8 mouse cellular contexts compared by ENCODE assay signal in genomic region chr6:77475354-77475753, GRCm38 (mm10).
DNase-seq lines count a peak whose midpoint lies in the region; ATAC-seq lines count a peak whose summit lies in the region.

No protein-coding gene starts in this region.

- peak; percentile 88 for ATAC-seq in forebrain, embryonic 15.5 days (replicated peaks)
- ATAC-seq in forebrain, embryonic 12.5 days (ENCODE audit: low FRiP score) = no peak

- H3K9me3 ChIP-seq in forebrain, embryonic 15.5 days = no peaks in the 10 kb centered on the region
- H3K9me3 ChIP-seq in forebrain, embryonic 12.5 days = no peaks in the 10 kb centered on the region

- peaks cover 18% of the 10 kb centered on the region for H3K4me1 ChIP-seq in forebrain, embryonic 15.5 days
- no peaks in the 10 kb centered on the region for H3K4me1 ChIP-seq in forebrain, embryonic 12.5 days

- DNase-seq in adrenal gland, adult (ENCODE audit: inconsistent age in 2 of 2, low spot score in 1 of 2) = peak; percentile 57 to 90
- peak; percentile 21 to 71 for DNase-seq in cerebellum, postnatal 4 days (ENCODE audit: low spot score in 2 of 2)
- DNase-seq in heart, postnatal 25 days (ENCODE audit: low spot score) = peak; percentile 26
- DNase-seq in left cerebral cortex, postnatal 10 days (ENCODE audit: extremely low spot score in 1 of 2, low spot score in 2 of 2) = peak; percentile 28 to 64
- DNase-seq in T-cell, adult 2 months (ENCODE audit: low spot score) = no peak
- DNase-seq in MN1 (ENCODE audit: low spot score) = no peak

- no peaks in the 10 kb centered on the region for H3K27me3 ChIP-seq in forebrain, embryonic 15.5 days
- no peaks in the 10 kb centered on the region for H3K27me3 ChIP-seq in forebrain, embryonic 12.5 days

- H3K4me3 ChIP-seq in forebrain, embryonic 15.5 days = no peak overlapping the region
- H3K4me3 ChIP-seq in forebrain, embryonic 12.5 days (replicated peaks) = no peak overlapping the region

- no peaks in the 10 kb centered on the region for H3K36me3 ChIP-seq in forebrain, embryonic 15.5 days
- no peaks in the 10 kb centered on the region for H3K36me3 ChIP-seq in forebrain, embryonic 12.5 days (replicated peaks)

- no peak overlapping the region for H3K4me2 ChIP-seq in forebrain, embryonic 15.5 days (replicated peaks)
- no peak overlapping the region for H3K4me2 ChIP-seq in forebrain, embryonic 12.5 days

- 18% methylated on average over 1 of the region's 1 CpGs for WGBS in forebrain, embryonic 15.5 days
- 30% methylated on average over 1 of the region's 1 CpGs for WGBS in forebrain, embryonic 12.5 days

- peak overlapping the region; percentile 48; the same call in 1 of the 2 replicates for H3K27ac ChIP-seq in forebrain, embryonic 15.5 days (replicated peaks)
- H3K27ac ChIP-seq in forebrain, embryonic 12.5 days = no peak overlapping the region

- no peak overlapping the region for H3K9ac ChIP-seq in forebrain, embryonic 15.5 days (replicated peaks)
- H3K9ac ChIP-seq in forebrain, embryonic 12.5 days = no peak overlapping the region

- intact Hi-C loops in heart, postnatal 25 days (cut with DNase I) = no loop called here
- intact Hi-C loops in left cerebral cortex, postnatal 10 days (cut with DNase I) = no loop called here

Comparison
In these comparisons a context has a peak if more than half of its experiments do, and no peak if none do; other contexts are left out.
1. DNase-seq: peak in adrenal gland, adult (2 of 2), cerebellum, postnatal 4 days (2 of 2), heart, postnatal 25 days (single experiment) and left cerebral cortex, postnatal 10 days (2 of 2); none in T-cell, adult 2 months (single experiment) and MN1 (single experiment).